Mouse (Mus musculus) heart, adult 2 months (tissue): ENCODE measurements at regions not wholly inside any gene's neighbourhood (a gene's known extent, or its start where the extent isn't known, plus 50 kb on each side); places are given as distances from the start of the nearest gene placed in this dataset.

Source experiments
- DNase-seq, 2 experiments: peaks; one replicate each; pipeline ENCODE4 v3.0.0; 2021
- H3K27ac ChIP-seq: fragments of 200-600 bp; 2 replicates; pipeline ENCODE4 v1.8.1; 2022
- H3K27me3 ChIP-seq: fragments of 200-500 bp; 2 replicates; pipeline ENCODE4 v1.6.1; 2012; ENCODE audit warnings: mild to moderate bottlenecking, low read length, inconsistent platforms, mixed read lengths; ENCODE audit not compliant: control insufficient read depth, insufficient read depth
- H3K36me3 ChIP-seq: fragments of 200-500 bp; 2 replicates; pipeline ENCODE4 v1.6.1; 2012; ENCODE audit warnings: low read length, inconsistent platforms; ENCODE audit not compliant: control insufficient read depth, insufficient read depth
- H3K4me1 ChIP-seq: fragments of 200-500 bp; 2 replicates; pipeline ENCODE4 v1.6.1; 2011; ENCODE audit warnings: low read length; ENCODE audit not compliant: control insufficient read depth, insufficient read depth
- H3K4me3 ChIP-seq: fragments of 200-600 bp; 2 replicates; pipeline ENCODE4 v1.8.1; 2022
- H3K79me2 ChIP-seq: fragments of 200-500 bp; replicated peaks from 2 replicates; pipeline ENCODE4 v1.6.1; 2012; ENCODE audit warnings: mild to moderate bottlenecking, inconsistent platforms, low read length, moderate library complexity, mixed read lengths; ENCODE audit not compliant: control insufficient read depth, insufficient read depth
- H3K9ac ChIP-seq: fragments of 200-500 bp; 2 replicates; pipeline ENCODE4 v1.6.1; 2012; ENCODE audit warnings: low read depth, mild to moderate bottlenecking, control low read depth, inconsistent platforms, low read length, mixed read lengths
- CTCF ChIP-seq: fragments of 200-600 bp; IDR thresholded peaks from 2 replicates; pipeline ENCODE4 v1.8.1; 2022; ENCODE audit warnings: antibody characterized with exemption, mild to moderate bottlenecking, moderate library complexity
- EP300 ChIP-seq: fragments of 200-500 bp; IDR thresholded peaks from 2 replicates; pipeline ENCODE4 v1.6.1; 2011; ENCODE audit warnings: low read depth, low read length, control low read depth; ENCODE audit not compliant: insufficient read depth
- POLR2A ChIP-seq: fragments of 200-500 bp; IDR thresholded peaks from 2 replicates; pipeline ENCODE4 v1.6.1; 2011; ENCODE audit warnings: mild to moderate bottlenecking, low read depth, low read length, control low read depth; ENCODE audit not compliant: insufficient read depth
- WGBS: fragments of 180-500 bp; shearing (Covaris S2); methylation state at CpG from one replicate; pipeline ENCODE4 v1.1.7; 2018; 5-methylcytosine and 5-hydroxymethylcytosine counted together
- intact Hi-C: fragments of 180-260 bp; cut with DNase I; formaldehyde crosslinking; loops from one replicate; pipeline ENCODE4 v1.15.1; 2025

GRCm38 (mm10) chr13:52062576-52062975, 216.1 kb downstream of the Gadd45g start:
- no peak overlapping the region for H3K9ac ChIP-seq
- no peaks in the 10 kb centered on the region for H3K27me3 ChIP-seq
- no peaks in the 10 kb centered on the region for H3K79me2 ChIP-seq
- no peak overlapping the region for H3K27ac ChIP-seq
- no peaks in the 10 kb centered on the region for H3K36me3 ChIP-seq
- WGBS = 97% methylated on average over 1 of the region's 1 CpGs
- TF ChIP-seq POLR2A = no peak
- TF ChIP-seq EP300 = no peak
- no peak for TF ChIP-seq CTCF
- intact Hi-C loops = no loop called here
- no peak for DNase-seq
- peaks cover 4% of the 10 kb centered on the region for H3K4me1 ChIP-seq
- H3K4me3 ChIP-seq = no peak overlapping the region

GRCm38 (mm10) chr13:52065274-52065673, 218.8 kb downstream of the Gadd45g start:
- WGBS = 88% methylated on average over 5 of the region's 5 CpGs
- DNase-seq = no peak
- Histone ChIP-seq H3K4me3 (no peak overlapping the region), H3K4me1 (peaks cover 14% of the 10 kb centered on the region), H3K9ac (no peak overlapping the region), H3K27me3 (no peaks in the 10 kb centered on the region), H3K79me2 (no peaks in the 10 kb centered on the region), H3K27ac (no peak overlapping the region), H3K36me3 (no peaks in the 10 kb centered on the region)
- intact Hi-C loops = no loop called here
- TF ChIP-seq POLR2A (no peak), CTCF (no peak), EP300 (no peak)

- no peaks in the 10 kb centered on the region for H3K27me3 ChIP-seq
- H3K4me1 ChIP-seq = peaks cover 14% of the 10 kb centered on the region
- intact Hi-C loops = no loop called here
- H3K4me3 ChIP-seq = no peak overlapping the region
- TF ChIP-seq POLR2A (no peak), EP300 (no peak), CTCF (no peak)
- H3K36me3 ChIP-seq = no peaks in the 10 kb centered on the region
- H3K79me2 ChIP-seq = no peaks in the 10 kb centered on the region
- H3K27ac ChIP-seq = no peak overlapping the region
- WGBS = 91% methylated on average over 6 of the region's 6 CpGs
- H3K9ac ChIP-seq = no peak overlapping the region
- no peak for DNase-seq
Measured at GRCm38 (mm10) chr13:52065720-52066119, 219.2 kb downstream of the Gadd45g start.

GRCm38 (mm10) chr13:52067048-52067447, 220.6 kb downstream of the Gadd45g start:
- WGBS = 27% methylated on average over 4 of the region's 4 CpGs
- no peak for TF ChIP-seq EP300
- no peak for TF ChIP-seq CTCF
- no peak for TF ChIP-seq POLR2A

GRCm38 (mm10) chr13:52068886-52069439, 222.5 kb downstream of the Gadd45g start:
- Histone ChIP-seq H3K36me3 (no peaks in the 10 kb centered on the region), H3K4me3 (no peak overlapping the region), H3K27me3 (no peaks in the 10 kb centered on the region), H3K27ac (no peak overlapping the region), H3K79me2 (no peaks in the 10 kb centered on the region), H3K9ac (no peak overlapping the region), H3K4me1 (peaks cover 14% of the 10 kb centered on the region)
- intact Hi-C loops = no loop called here
- TF ChIP-seq EP300 (no peak), CTCF (no peak), POLR2A (no peak)
- 63% methylated on average over 6 of the region's 6 CpGs for WGBS
- DNase-seq = no peak

More at GRCm38 (mm10) chr13:52067048-52067447, 220.6 kb downstream of the Gadd45g start:
- intact Hi-C loops = no loop called here
- Histone ChIP-seq H3K9ac (no peak overlapping the region), H3K79me2 (no peaks in the 10 kb centered on the region), H3K4me3 (no peak overlapping the region), H3K27ac (no peak overlapping the region), H3K27me3 (no peaks in the 10 kb centered on the region), H3K4me1 (peaks cover 14% of the 10 kb centered on the region), H3K36me3 (no peaks in the 10 kb centered on the region)
- DNase-seq = no peak

GRCm38 (mm10) chr13:52069714-52070113, 223.2 kb downstream of the Gadd45g start:
- DNase-seq = no peak
- Histone ChIP-seq H3K36me3 (no peaks in the 10 kb centered on the region), H3K4me1 (peaks cover 14% of the 10 kb centered on the region), H3K9ac (no peak overlapping the region), H3K79me2 (no peaks in the 10 kb centered on the region), H3K4me3 (no peak overlapping the region), H3K27ac (no peak overlapping the region), H3K27me3 (no peaks in the 10 kb centered on the region)
- TF ChIP-seq EP300 (no peak), POLR2A (no peak)
- intact Hi-C loops = no loop called here
- 85% methylated on average over 3 of the region's 3 CpGs for WGBS
